Mouse (Mus musculus) small intestine, adult 2 months (tissue): ENCODE measurements around the gene Tmem102. TPM values are rescaled to one million over a fixed set of nuclear protein-coding genes. Genes with fewer than 3 reads are reported as not detected.

Source experiments
- H3K27ac ChIP-seq: fragments of 200-500 bp; 2 replicates; pipeline ENCODE4 v1.5.1; 2012; ENCODE audit warnings: low read depth, low read length, control low read depth, inconsistent platforms; ENCODE audit not compliant: insufficient read depth
- H3K27me3 ChIP-seq: fragments of 200-500 bp; 2 replicates; pipeline ENCODE4 v1.6.1; 2012; ENCODE audit warnings: mild to moderate bottlenecking, moderate library complexity, low read length, inconsistent platforms; ENCODE audit not compliant: control insufficient read depth, insufficient read depth
- H3K36me3 ChIP-seq: fragments of 200-500 bp; 2 replicates; pipeline ENCODE4 v1.6.1; 2012; ENCODE audit warnings: mild to moderate bottlenecking, low read length, control low read depth, inconsistent platforms; ENCODE audit not compliant: control insufficient read depth, insufficient read depth
- H3K4me1 ChIP-seq: fragments of 200-500 bp; 2 replicates; pipeline ENCODE4 v1.6.1; 2012; ENCODE audit warnings: low read length, inconsistent platforms, mixed read lengths; ENCODE audit not compliant: control insufficient read depth, insufficient read depth, insufficient read length
- H3K4me3 ChIP-seq: fragments of 200-500 bp; 2 replicates; pipeline ENCODE4 v1.5.1; 2012; ENCODE audit warnings: low read depth, mild to moderate bottlenecking, control low read depth, inconsistent platforms, low read length, moderate library complexity
- CTCF ChIP-seq: fragments of 200-500 bp; IDR thresholded peaks from 2 replicates; pipeline ENCODE4 v1.5.1; 2012; ENCODE audit warnings: low read depth, mild to moderate bottlenecking, control low read depth, inconsistent platforms, low read length, moderate library complexity, mixed read lengths; ENCODE audit not compliant: insufficient replicate concordance, insufficient read length; ENCODE audit errors: extremely low read depth
- POLR2A ChIP-seq: fragments of 200-500 bp; IDR thresholded peaks from 2 replicates; pipeline ENCODE4 v1.6.1; 2012; ENCODE audit warnings: low read depth, mild to moderate bottlenecking, control low read depth, inconsistent platforms, low read length, moderate library complexity
- WGBS: fragments of 180-500 bp; shearing (Covaris S2); methylation state at CpG from one replicate; pipeline ENCODE4 v1.1.7; 2018; 5-methylcytosine and 5-hydroxymethylcytosine counted together
- polyA plus RNA-seq: library from polyadenylated mRNA; depleted of rRNA; stranded (reverse); fragments of >200 nt; gene quantifications from 2 replicates; pipeline ENCODE4 v1.2.3, GENCODE M21; 2012

Gene Tmem102
- polyA plus RNA-seq, 1 experiment = 63.0 TPM

DNA sequence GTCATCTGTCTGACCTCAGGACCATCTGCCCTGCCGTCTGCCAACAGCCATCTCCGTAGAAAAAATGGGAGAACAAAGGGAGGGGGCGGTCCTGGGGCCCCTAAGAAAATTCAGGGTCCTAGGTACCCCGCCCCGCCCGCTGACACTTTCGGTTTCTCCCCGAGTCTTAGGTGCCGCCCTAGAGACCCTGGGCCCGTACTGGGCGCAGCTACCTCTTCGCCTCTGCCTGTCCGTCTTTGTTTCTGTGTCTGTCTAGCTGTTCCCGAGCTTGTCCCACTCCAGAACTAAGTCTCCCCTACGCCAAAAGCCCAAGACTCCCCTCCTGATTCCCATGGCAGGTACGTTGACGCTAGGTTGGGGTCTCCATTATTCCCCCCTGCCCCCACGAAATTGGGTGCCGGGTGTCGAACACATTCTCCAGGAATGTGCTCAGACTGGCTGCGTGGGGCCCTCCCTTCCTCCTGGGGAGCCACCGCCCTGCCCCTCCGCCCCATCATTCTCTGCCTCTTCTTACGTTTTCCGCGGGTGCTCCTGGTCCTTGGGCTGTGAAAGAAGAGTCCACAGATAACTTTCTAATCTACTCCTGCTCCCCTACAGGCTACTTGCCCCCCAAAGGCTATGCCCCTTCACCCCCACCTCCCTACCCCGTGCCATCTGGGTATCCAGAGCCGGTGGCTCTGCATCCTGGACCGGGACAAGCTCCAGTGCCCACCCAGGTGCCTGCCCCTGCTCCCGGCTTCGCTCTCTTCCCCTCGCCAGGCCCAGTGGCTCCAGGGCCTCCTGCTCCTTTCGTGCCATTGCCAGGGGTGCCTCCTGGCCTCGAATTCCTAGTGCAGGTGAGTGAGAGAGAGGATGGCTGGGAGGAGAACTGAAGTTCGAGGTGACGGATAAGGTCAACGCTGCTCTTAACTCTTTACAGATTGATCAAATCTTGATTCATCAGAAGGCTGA lies 41.6 kb upstream of the Tmem102 start:
- Histone ChIP-seq H3K4me3 (peak overlapping the region; percentile 64), H3K27me3 (no peaks in the 10 kb centered on the region), H3K36me3 (peaks cover 23% of the 10 kb centered on the region), H3K4me1 (peaks cover 15% of the 10 kb centered on the region), H3K27ac (no peak overlapping the region)
- WGBS = 8% methylated on average over 37 of the region's 37 CpGs
- TF ChIP-seq CTCF (no peak), POLR2A (no peak; the same call in 1 of the 2 replicates)

DNA sequence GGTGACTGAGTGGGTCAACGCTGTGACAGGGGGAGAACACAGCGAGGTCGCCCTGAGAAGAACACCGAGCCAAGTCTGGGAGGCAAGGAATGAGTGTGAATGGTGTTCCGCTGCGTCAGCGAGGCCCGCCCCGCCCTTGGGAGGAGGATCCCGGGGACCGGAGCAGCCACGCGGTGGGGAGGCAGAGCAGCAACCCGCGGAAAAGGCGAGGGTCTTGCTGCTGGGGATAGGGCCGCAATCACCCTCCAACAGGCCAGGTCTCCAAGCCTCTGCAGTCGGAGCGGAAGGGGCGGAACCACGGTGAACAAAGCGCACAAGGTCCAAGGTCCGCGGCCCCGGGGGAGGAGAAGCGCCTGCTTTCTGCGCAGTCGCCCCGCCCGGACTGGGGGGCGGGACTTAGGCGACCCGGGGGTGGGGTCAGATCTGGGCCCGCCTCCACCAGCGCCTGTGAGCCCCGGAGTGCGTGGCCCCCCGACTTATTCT lies 40.8 kb upstream of the Tmem102 start, which contains the start of gene Plscr3:
Gene Plscr3 (plus strand): TSS at position 179 of the 483 bp plus-strand sequence.
- H3K27ac ChIP-seq = peak within 1 kb of the TSS; percentile 85
- peaks cover 16% of the 10 kb centered on the region for H3K36me3 ChIP-seq
- peak within 1 kb of the TSS; percentile 64 for H3K4me3 ChIP-seq
- no peaks in the 10 kb centered on the region for H3K27me3 ChIP-seq
- H3K4me1 ChIP-seq = peaks cover 15% of the 10 kb centered on the region
- WGBS = under 1% methylated on average over 38 of the region's 38 CpGs
- no peak for TF ChIP-seq CTCF
- TF ChIP-seq POLR2A = peak; percentile 92

DNA sequence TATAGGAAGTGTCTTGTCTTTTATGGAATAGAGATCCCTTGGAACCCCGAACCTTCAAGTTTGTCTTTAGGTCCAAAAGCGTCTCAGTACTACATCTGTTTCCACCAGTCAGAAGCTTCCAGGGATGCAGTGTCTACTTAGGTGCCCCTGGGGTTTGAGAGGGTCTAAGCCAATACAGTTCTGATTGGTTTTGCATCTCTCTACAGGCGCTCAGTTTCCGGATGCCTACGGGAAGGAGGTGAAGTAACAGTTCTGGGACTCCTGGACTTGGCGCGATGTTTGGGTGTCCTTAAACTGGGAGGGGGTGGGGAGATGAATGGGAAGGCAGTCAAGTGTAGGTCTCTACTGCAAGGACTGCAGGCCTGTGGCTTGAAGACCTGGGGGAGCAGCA lies 33.3 kb upstream of the Tmem102 start:
- H3K27me3 ChIP-seq = peaks cover 12% of the 10 kb centered on the region
- H3K27ac ChIP-seq = peak overlapping the region; percentile 63
- H3K36me3 ChIP-seq = no peaks in the 10 kb centered on the region
- TF ChIP-seq POLR2A (no peak), CTCF (no peak)
- peak overlapping the region; percentile 76 for H3K4me3 ChIP-seq
- H3K4me1 ChIP-seq = peaks cover 3% of the 10 kb centered on the region
- WGBS = under 1% methylated on average over 7 of the region's 7 CpGs

DNA sequence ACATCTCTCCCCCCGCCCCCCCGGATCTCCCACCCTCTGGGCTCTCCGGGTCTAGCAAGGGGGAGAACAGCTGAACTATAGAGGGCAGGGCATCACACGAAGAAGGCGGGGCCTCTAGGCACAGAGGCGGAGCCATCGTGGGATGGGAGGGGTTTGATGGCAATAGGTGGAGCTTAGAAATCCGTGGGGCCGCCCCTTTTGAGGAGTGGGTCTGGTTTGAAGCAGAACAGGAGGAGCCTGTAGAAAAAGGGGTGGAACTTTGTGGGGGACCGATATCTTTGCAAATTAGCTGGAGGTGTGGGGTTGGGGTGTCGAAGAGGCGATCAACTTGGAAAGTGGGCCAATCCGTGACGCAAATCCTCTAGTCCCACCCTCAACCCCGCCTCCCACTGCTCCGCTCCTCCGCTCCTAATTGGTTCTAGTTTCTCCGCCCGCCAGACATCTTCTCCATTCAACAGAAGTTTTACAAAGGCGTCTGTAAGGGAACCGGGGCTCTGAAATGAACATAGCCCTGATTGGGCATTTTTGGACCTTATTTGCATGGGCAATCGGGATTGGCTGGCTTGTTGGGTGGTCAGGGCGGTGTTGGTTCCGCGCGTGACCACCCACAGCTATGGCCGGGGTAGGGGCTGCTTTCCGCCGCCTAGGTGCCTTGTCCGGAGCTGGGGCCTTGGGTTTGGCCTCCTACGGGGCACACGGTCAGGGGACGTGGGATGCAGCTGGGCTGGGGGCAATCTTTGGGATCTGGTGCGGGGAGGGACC lies 32.7 kb upstream of the Tmem102 start, which contains the start of gene Tmem256:
Gene Tmem256 (plus strand): TSS at position 563 of the 762 bp plus-strand sequence.
- H3K4me1 ChIP-seq = peaks cover 4% of the 10 kb centered on the region
- H3K4me3 ChIP-seq = peak within 1 kb of the TSS; percentile 76
- peak; percentile 78 for TF ChIP-seq POLR2A
- no peak for TF ChIP-seq CTCF
- H3K27me3 ChIP-seq = peaks cover 12% of the 10 kb centered on the region
- H3K36me3 ChIP-seq = no peaks in the 10 kb centered on the region
- peak within 1 kb of the TSS; percentile 63 for H3K27ac ChIP-seq
- WGBS = under 1% methylated on average over 34 of the region's 34 CpGs

DNA sequence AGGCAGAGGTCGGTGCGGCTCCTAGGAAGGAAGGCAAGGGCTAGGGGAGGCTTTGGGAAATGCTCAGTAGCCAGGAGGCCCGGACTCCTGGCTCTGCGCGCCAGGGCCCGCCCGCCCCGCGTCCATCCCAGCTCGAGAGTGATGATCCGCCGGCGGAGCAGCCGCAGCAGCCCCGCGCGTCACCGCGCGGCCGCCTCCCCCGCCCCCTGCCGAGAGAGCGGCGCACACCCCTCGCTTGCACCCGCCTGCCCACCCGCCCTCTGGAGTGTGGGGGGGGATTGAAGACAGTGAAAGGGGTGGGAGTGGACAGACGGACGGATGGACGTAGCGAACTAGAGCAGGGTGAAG lies 32.2 kb upstream of the Tmem102 start, which contains the start of gene Nlgn2:
Gene Nlgn2 (minus strand): TSS at position 181 of the 348 bp plus-strand sequence.
- Histone ChIP-seq H3K27me3 (peaks cover 12% of the 10 kb centered on the region), H3K4me3 (peak within 1 kb of the TSS; percentile 76), H3K27ac (peak within 1 kb of the TSS; percentile 63), H3K36me3 (no peaks in the 10 kb centered on the region), H3K4me1 (peaks cover 4% of the 10 kb centered on the region)
- no peak for TF ChIP-seq POLR2A
- TF ChIP-seq CTCF = no peak
- under 1% methylated on average over 32 of the region's 32 CpGs for WGBS

DNA sequence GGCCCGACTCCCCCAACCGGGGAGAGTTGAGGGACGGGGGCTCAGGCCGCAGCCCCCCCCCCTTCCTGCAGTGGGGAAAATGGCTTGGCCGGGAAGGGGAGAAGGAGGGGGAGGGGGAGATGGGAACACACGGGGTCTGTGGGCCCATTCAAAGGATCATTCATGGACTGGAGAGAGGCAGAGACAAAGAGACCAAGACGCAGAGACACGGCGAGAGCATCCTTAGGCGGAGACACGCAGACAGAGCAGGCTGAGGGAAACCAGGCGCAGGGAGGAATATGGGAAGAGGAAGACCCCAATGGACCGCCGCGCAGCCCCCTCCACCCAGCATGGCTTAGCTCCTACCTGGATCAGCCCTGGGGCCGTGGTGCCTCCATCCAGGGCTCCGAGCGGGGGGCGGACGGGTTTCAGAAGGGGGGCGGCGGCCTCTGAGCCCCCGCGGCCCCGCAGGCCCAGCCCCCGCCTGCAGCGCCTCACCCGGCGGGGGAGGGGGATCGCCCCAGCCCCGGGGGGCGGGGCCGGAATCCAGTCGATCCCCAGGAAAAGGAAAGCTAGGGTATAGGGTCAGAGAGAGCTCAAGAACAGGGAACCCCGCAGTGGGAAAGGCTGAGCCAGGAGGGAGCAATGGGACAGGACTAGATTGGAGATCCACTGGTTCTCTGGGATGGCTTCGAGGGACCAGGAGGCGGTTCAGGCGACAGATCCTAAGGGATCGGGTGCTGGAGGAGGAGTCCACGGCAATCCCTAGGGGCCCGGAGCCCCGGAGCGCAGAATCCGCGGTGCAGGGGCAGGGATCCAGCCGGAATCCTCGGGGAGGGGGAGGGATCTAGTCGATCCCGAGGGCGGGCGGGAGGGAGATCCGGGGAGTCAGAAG lies 31.5 kb upstream of the Tmem102 start:
- H3K4me1 ChIP-seq = peaks cover 4% of the 10 kb centered on the region
- H3K27ac ChIP-seq = no peak overlapping the region
- peak overlapping the region; percentile 76 for H3K4me3 ChIP-seq
- no peak for TF ChIP-seq CTCF
- TF ChIP-seq POLR2A = no peak
- H3K36me3 ChIP-seq = no peaks in the 10 kb centered on the region
- WGBS = 6% methylated on average over 49 of the region's 52 CpGs
- peaks cover 12% of the 10 kb centered on the region for H3K27me3 ChIP-seq
